Mouse (Mus musculus) cerebral cortex, adult 2 months (tissue): ENCODE measurements around the gene Tgm6.

Experiments
- WGBS: fragments of 180-500 bp; shearing (Covaris S2); methylation state at CpG from one replicate; pipeline ENCODE4 v1.1.7; 2018; 5-methylcytosine and 5-hydroxymethylcytosine counted together

Tgm6 gene

DNA sequence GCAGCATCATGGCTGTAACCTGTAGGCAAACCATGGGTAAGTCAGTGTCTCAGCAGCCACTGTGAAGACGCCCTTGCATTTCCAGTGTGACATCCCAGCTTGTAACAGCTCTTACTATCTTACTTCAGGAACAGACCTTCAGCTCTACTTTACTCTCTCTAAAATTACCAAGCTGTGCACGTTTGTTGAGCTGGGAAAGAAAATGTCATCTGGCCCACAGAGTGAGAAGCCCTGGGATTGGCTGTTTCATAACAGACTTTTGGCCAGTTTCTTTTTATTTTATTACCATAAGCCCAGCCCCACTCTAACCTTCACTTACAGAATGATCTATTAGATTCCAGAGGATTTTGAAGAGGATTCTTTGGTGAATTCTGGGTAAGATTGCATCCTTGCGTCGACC, at the start of gene Tgm6:
Tgm6 (plus strand) TSS at position 301 of the 400 bp plus-strand sequence.
- 68% methylated on average over 4 of the region's 4 CpGs for WGBS

DNA sequence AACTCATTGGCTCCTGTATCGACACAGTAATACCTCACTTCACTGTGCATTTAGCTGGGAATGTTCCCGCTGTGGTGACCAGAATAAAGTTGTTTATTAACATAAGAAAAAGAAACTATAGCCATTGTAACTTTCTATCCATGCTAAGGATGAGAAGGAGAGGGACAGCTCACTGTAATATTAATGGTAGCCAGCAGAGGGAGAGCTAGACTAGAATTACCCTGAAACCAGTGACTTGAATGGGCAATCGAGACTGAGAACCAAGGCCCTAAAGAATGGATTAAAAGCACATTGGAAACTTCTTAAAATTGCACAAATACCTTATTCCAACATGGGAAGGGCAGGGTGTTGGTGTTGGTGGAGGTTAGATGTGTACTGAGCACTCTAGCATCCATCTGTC, 44.0 kb upstream of the Tgm6 start:
- WGBS: 25% methylated on average over 3 of the region's 3 CpGs

DNA sequence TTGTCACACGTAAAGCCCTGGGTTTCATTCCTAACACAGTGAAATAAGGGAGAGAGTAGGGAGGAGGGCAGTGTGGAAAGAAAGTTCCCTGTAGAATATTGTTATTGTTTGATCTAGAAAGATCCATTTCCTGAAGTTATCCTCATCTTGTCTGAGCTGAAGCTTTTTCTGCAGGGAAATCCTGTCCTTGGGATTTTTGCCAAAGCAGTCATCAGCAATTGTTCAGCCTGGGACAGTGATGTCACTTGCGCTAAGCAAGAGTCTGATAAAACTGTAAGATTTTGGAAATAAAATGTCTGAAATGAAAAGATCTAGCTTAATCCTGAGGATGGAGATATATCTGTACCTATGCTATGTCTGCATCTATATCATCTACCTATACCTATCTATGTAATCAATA, 41.8 kb upstream of the Tgm6 start:
- WGBS: 84% methylated on average over 2 of the region's 2 CpGs

DNA sequence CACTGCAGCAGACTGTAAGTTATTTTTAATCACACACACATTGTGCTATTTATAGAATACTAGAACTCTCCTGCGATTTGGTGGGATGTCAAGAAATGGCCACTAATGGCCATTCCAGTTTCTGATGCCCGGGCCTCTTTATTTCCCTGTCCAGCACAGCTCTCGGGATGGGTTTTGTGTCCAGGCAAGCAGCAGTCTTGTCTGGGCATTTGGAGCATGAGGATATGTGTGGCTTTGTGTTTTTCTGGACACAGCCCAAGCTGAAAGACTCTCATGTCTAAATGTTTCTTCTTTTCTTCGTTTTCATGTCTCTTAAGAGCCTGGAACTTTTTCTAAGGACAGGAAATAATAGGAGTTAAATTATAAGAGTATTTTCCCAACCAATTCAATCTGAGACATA, 588 bp downstream of the Tgm6 start:
- 33% methylated on average over 4 of the region's 4 CpGs for WGBS

DNA sequence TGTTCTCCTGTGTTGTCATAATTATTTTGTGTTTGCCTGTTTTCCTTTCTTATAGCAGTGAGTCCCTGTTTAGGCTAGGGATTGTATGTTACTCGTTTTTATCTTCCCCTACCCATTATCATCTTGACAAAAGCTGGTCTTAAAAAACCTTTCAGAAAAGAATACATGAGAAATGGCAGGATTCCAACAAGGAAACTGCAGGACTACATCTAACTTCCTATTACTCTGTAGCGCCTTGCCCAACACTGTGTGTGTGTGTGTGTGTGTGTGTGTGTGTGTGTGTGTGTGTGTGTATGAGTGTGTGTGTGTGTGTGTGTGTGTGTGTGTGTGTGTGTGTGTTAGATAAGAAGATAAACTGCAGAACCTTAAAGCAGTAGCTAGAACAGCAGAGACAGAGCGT, 1.2 kb downstream of the Tgm6 start:
- 15% methylated on average over 3 of the region's 3 CpGs for WGBS

DNA sequence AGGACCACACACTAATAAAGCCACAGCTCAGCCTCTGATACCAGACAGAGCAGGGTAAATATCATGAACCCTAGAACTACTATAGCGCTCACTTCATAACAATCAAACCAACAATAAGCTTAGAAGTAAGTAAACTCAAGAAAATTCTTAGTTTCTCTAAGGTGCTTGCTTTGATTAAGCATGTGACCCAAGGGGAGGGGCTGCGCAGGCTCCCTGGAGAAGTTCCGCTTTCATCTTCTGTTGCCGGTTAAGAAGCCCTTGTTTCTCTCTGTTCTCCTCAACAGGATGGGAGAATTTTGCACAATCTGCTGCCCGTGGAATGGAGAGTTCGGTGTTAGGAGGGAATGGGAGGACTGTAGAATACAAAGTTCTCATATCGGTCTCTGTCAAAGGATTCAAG, 6.4 kb downstream of the Tgm6 start:
- WGBS: 80% methylated on average over 7 of the region's 7 CpGs

DNA sequence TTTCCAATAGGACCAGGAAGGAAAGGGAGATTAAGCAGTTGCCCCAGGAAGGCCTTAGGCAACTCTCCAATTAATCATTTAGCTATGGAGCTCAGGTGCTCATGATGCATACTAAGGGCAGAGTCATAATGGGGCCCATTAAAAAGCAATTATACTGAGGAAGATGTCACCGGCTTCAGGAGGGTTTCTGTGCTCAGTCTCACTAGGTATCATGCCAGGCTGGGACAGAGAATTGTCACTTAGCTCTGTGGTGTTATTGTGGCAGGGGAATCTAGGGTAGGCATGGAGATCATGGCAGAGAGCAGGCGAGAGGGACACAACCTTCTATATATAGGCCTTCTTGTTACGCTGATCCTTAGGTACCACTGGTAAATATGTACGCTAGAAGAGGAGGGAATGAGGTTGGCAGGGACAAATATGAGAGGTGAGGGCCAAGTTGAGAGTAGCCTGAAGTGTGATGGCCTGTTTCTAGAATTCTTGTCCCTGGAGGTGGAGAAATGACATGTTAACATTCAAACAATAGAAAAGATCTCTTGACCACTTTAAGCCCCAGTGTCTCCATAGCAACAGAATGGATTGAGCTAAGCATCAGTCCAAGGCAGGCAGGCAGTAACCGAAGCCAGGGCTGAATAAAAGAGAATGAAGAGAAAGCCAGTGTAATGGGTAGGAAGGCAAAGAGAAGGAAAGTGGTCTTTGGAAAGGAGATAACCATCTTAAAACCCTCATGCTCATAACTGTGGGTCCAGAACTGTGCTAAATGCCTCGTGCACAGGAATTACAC, 13.3 kb downstream of the Tgm6 start:
- WGBS: 66% methylated on average over 6 of the region's 6 CpGs

DNA sequence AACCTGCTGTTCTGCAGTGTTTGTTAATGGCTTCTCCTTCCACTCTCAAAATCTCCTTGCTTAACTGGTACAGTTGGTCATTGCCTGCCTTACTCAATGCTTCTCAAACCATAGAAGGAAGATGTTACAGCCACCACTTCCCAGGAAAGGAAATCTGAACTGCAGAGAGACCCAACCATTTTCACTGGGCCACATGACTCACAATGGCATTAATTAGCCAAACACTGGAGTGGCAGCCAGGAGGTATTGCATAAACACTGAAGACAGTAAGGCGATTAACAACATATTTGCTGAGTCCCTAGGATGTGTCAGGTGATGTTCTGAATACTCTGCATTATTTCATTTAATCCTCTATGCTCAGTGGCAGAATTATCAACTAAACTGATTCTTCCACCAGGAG, 13.9 kb downstream of the Tgm6 start:
- WGBS: 43% methylated on average over 1 of the region's 1 CpGs

DNA sequence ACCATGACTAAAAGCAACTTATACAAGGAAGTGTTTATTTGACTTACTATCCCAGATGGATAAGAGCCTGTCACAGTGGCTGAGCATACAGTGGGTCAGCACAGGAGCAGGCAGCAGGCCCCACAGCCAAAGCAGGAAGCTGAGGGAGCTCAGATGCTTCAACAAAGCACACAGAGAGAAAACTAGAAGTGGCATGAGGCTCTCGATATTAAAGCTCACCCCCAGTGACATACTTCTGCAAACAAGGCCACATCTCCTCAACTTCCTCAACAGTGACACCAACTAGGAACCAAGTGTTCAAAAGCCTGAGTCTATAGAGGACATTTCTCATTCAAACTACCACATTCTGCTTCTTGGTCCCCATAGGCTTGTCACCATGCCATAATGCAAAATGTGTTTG, 17.5 kb downstream of the Tgm6 start:
- 74% methylated on average over 1 of the region's 1 CpGs for WGBS

DNA sequence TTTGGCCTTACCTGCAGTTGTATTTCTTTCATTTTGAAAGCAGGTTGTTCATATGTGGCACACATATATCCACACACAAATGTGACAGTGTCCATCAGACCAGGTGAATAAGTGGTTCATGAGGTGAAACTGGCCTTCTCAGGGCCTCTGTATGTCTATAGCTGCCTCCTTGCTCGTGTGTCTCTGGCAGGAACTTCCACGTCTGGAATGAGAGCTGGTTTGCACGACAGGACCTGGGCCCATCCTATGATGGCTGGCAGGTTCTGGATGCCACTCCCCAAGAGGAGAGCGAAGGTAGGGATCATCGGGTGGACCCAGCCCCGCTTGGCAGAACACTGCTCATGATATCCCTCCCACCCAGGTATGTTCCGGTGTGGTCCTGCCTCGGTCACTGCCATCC, 30.8 kb downstream of the Tgm6 start:
- WGBS: 97% methylated on average over 8 of the region's 8 CpGs

DNA sequence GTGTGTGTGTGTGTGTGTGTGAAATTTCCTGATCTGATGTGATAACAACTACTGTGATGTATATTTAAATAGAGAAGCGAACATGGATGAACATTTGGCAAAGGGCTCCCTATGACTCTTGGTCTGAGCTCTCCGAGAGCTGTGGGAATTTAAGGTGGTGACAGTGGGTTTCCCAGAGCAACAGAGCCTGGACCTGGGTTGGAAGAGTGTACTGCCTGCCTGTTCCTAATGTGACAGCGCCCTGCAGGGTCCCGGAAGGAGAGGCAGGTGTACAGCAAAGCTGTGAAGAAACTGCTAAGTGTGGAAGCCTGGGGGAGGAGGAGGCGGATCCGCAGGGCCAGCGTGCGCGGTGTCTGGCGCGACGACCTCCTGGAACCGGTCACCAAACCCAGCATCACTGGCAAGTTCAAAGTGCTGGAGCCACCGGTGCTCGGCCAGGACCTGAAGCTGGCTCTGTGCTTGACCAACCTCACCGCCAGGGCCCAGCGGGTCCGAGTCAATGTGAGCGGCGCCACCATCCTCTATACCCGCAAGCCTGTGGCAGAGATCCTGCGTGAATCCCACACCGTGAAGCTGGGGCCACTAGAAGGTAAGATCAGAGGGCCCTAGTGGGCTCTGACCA, 32.6 kb downstream of the Tgm6 start:
- WGBS: 78% methylated on average over 23 of the region's 23 CpGs

DNA sequence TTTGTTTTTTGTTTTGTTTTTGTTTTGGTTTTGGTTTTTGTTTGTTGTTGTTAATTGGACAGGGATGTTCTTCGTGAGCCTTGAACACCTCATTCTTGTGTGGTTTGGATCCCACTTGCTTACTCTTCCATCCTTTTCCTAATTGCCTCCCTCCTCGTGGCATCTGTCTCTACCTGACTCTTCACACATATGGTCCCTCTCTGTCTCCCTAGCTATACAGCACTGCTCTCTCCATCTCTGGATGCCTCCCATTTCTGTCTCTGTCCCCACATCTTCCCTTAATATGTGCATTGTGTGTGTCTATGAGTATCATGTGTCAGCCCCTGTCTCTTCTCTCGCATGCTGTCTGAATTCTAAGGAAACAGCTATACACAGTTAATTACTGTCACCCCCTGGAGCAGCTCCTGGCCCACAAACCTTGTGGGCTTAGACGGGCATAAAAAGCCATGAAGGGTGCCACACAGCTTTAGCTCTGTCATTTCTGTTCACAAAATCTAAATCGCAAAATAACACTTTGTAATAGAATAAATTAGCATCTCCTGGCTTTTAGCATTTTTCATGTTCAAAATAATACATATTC, 34.0 kb downstream of the Tgm6 start:
- WGBS: 56% methylated on average over 5 of the region's 5 CpGs

DNA sequence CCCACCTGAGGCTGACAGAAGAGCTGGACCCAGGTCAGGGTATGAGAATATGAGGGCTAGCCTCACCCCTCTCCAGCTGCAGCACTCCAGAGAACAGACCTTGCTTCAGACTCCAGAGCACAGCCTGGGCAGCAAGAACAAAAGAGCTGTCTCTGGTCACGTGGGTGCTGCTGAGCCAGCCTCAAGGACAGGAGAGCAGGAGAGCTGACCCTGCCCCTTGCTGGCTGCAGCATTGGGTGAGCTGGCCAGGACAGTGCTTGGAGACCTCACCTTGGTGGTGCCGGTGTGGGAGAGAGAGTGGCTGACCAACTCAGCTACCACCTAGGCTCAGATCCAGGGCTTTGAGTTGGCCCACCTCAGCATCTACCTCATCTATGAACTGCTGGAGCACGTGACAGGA, 43.0 kb downstream of the Tgm6 start:
- 89% methylated on average over 3 of the region's 3 CpGs for WGBS

DNA sequence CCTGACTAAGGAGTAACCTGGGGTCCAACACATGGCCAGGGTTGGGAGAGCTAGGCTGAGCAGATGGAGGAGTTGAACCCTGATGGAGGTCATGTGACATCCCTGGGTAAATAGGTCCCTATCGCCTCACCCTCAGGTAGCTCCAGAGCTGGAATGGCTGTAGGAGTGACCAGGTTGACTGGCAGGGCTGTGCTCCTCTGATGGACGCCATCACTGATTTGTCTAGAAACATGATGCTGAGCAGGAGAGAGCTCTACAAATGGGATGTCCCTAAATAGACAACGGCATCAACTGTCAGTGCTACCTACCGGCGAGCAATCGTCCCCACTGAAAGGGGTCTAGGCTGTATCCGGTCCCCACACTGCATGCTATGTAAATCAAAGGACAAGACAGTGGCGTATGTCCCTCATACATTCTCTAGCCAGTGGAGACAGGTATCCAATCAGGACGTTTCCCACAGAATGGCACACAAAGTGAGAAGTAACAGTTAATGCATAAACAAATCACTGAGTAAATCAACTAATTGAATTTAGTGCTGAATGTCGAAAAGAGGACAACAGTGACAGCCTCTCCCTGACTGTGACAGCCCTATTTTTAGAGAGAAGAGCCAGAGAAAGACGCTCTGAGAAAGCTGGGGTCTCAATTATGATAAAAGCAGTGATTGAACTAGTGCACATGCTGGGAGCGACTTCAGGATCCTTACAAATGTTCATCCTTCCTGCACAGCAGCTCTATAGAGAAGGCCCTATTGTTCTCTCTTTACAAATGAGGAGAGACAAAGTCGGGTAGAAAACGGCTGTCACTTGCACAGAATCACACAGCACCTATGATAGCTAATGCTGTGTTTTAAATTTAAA, 45.2 kb downstream of the Tgm6 start:
- WGBS: 72% methylated on average over 14 of the region's 14 CpGs

DNA sequence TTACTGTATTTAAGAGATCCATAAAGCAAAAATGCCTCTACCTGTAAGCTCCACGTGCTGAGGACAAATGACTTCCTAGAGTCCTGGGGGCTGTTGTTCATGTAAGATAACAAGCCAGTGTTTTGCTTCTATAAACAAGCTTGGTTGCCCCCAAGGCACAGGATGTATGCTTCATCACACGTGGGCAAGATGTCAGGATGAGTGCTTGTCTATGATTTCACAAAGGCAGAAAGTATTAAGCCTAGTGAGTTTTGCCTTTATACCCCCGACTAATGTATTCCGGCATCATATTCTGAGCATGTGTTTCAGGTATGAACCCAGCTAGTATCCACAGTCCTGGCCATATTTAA, 45.8 kb downstream of the Tgm6 start:
- 75% methylated on average over 4 of the region's 4 CpGs for WGBS

DNA sequence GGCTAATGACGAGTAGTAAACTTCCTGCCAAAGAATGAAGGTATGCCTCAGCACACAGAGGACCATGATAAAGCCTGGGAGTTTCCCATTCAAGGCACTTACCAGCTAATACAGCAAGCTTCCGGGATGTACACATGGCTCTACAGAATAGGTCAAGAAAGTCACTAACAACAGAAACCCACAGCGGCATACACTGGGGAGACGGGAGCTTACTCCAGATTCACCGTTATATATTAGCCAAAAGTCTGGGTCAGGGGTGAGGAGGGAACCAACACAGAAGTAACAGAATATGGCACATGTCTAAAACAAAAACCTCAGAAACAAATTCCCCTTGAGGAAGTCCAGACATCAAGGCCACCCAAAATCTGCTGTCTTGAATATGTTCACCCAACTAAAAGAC, 50.5 kb downstream of the Tgm6 start:
- WGBS: 95% methylated on average over 5 of the region's 5 CpGs

DNA sequence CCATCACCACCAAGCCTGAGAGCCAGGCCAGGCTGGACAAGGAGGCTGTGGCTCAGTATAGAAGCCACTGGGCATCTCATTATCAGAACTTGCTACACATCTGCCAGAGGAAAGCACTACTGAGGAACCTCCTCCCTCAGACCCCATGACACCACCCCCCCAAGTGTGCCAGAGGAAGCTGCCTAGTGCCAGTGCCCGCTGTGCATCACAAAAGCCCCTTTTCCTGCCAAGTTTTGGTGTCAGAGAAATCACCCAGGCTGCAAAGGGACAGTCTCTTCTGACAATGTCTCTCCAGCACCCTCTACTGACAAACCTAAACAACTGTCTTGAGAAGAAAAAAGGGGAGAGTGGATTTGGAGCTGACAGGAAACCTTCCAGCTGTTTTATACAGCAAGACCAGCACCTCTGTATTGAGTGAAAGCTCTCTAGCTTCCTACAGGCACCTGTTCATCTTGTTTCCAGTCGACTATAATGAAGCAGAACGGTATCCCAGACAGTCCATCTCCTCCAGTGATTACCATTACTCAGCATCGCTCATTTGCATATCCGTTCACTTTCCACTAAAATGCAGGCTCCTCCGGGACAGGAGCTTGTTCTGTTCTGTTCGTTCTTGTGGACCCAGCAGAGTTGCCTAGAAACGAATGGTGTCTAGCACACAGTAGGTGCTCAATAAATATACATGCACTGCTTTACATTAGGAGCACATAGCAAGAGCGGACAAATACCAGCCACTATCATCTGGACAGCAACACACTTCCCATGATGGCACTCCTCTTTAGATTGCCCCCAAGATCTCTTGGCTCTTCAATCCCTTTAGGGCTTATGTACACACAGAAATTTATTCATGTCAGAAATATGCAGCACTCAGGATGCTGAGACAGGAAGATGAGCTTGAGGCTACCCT, 54.3 kb downstream of the Tgm6 start:
- WGBS: 40% methylated on average over 9 of the region's 9 CpGs

DNA sequence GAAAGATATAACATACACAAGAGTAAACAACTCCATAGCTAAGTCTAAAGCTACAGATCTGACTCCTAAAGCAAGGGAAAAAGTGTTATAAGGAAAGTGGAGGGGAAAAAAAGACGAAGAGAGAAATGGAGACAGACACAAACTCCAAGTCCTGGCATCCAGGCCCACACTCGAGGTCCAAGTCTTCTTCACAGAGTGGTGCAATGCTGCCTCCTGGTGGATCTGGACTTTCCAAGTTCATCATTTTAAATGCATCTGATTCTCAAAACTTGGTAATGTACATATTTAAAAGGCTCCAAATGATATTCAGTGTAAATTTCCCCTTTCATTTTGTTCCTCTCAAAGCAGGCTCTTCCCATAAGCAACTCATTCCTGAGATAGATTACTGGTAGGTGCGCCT, 55.6 kb downstream of the Tgm6 start:
- WGBS: 26% methylated on average over 3 of the region's 3 CpGs

DNA sequence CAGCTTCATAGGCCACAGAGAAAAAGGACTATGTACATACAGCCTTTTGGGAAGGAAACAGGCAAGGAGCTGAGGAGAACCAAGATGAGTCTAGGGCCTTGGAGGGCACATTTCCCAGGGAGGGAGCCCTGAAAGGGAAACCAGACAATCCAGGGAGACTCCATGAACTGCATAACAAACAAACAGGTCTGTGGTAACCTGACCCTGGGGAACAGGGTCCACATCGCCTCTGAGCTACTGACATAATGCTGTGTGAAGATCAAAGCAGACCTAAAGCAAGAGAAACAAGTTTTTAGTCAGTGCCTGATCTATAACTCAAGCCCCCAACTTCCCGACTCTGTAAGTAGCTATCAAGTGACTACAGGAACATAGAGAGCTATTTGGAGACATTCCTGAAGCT, 59.5 kb downstream of the Tgm6 start:
- WGBS: 87% methylated on average over 2 of the region's 2 CpGs

DNA sequence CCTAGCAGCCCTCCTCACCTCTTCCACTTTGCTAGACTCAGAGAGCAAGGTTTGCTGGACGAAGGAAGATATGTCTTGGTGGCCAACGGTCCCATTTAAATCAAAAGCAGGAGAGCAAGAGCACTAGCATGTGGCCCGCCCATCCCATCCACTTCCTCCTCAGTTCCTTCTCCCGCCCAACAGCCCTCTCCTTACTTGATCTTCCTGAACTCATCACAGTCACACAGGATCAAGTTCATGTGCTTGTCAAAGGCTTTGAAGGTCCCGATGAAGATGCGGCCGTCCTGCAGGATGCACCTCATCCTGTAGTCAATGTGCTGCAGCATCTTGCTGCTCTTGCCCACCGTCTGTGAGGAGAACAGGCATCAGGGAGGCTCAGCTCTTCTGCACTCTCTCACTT, 64.6 kb downstream of the Tgm6 start:
- WGBS: 59% methylated on average over 8 of the region's 8 CpGs

DNA sequence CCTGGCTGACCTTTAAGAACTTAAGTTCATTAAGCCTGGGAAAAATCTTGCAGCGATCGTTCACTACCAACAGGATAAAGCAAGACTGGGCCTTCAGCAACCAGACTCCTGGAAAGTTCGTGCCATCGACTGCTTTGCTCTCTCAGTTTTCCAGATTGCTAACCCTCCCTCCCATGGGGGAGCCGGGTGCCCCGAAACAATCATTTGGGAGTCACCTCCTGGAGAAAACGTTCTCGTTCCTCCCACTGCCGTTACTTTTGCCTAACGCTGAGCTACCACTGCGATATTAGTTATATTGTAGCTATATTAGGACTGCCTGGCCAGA, 66.1 kb downstream of the Tgm6 start:
- under 1% methylated on average over 11 of the region's 11 CpGs for WGBS
